Mouse (Mus musculus) cerebellum, postnatal 14 days (tissue): Measurements from ENCODE around the gene Ddx54.
A peak's percentile ranks its signal among the peaks of the same experiment; 100 is the strongest.

Source experiments
- DNase-seq, 2 experiments: peaks; one replicate each; pipeline ENCODE4 v3.0.0; 2021; ENCODE audit warnings: mixed read lengths in 2 of 2

The Ddx54 gene

GRCm38 (mm10) chr5:120647361-120647760 is 34.8 kb downstream of the Ddx54 start:
- no peak for DNase-seq

- peak in 1 of 2 experiments; percentile 22 for DNase-seq
Observed at GRCm38 (mm10) chr5:120647814-120648491, 35.4 kb downstream of the Ddx54 start.

- peak; percentile 63 to 75 for DNase-seq
Observed at GRCm38 (mm10) chr5:120648569-120649373, 36.2 kb downstream of the Ddx54 start, which contains the start of gene Rasal1. Rasal1 (plus strand) TSS chr5:120648812.

DNA sequence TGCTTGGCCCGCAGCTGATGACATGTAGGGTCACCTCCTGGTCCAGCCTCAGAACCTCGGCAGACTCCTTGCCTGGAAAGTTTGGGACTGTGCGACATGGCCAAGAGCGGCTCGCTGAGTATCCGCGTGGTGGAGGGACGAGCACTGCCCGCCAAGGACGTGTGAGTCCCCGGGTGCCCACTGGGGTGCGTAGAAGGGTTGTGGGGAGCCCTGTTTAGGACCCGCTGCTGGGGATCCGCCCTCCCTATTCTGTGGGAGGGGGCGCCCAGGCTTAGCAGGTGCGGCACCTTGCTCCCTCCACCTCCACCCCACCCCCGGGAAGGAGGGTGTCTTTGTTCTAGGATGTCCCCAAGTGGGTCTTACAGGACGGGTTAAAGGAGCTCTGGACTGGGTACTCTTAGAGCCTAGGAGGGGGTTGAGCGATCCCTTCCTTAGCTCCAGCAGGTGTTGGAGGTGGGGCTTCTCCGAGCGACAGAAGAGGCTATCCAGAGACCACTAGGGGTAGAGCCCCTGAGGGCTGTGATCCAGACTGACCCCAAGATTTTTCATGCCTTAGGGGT is 36.9 kb downstream of the Ddx54 start:
- DNase-seq: peak in 1 of 2 experiments; percentile 35

- peak in 1 of 2 experiments; percentile 42 for DNase-seq
Observed at GRCm38 (mm10) chr5:120649938-120650337, 37.4 kb downstream of the Ddx54 start.

DNA sequence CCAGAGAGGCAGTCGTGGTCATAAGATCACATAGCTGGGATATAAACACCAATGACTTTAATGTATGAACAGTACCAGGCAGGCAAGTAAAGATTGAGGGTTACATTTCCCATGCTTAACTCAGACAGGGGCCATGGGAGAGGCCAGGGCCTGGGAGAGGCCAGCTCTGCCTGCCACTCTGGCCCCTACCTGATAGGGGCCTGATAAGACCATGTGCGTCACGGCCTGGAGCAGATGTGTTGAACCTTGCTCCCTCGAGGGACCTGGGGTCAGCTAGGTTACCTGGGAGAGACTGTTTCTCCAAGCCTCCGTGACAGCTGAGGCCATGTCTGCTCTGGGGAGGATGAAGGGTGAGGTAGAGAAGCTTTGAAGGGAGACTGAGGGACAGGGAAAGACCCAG is 38.7 kb downstream of the Ddx54 start:
- no peak for DNase-seq

GRCm38 (mm10) chr5:120652915-120653701 is 40.6 kb downstream of the Ddx54 start:
- peak; percentile 58 to 60 for DNase-seq

GRCm38 (mm10) chr5:120653873-120654272 is 41.3 kb downstream of the Ddx54 start:
- peak; percentile 51 to 56 for DNase-seq

DNA sequence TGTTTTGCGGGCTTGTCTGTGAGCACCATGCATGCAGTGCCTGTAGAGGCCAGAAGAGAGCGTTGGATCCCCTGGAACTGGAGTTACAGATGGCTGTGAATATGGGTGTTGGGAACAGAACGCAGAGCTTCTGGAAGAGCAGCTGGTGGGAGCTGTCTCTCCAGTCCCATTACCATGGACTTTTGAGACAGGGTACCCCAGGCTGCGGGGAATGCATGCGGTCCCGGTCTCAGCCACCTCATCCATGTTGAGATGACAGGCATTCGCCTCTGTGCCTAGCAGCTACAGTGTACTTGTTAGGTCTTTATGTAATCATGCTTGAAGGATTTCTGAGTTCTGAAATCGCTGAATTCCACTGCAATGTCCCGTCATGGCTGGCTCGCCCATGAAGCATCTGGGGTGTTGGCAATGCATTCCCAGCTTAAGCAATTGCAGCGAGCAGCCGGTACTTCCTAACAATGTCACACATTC is 43.8 kb downstream of the Ddx54 start:
- DNase-seq: no peak

GRCm38 (mm10) chr5:120660816-120661215 is 48.3 kb downstream of the Ddx54 start:
- no peak for DNase-seq

- DNase-seq: no peak
Observed at GRCm38 (mm10) chr5:120664888-120665287, 52.3 kb downstream of the Ddx54 start.

DNA sequence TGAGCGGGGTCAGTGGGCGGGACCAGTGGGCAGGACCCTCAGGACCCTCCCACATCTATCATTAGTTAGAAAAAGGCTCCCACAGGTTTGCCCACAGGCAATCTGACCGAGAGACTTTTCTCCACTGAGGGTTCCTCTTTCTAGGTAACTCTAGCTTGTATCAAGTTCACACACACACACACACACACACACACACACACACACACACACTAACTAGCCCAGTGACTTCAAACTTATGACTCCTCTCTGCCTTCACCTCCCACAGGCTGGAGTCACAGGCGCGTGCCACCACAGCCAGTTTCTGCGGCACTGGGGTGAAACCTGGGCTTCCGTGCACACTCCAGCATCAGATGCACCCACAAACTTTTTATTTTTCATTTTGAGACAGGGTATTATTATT is 56.2 kb downstream of the Ddx54 start:
- DNase-seq: no peak

GRCm38 (mm10) chr5:120670132-120670531 is 57.6 kb downstream of the Ddx54 start:
- DNase-seq: no peak

GRCm38 (mm10) chr5:120671865-120672264 is 59.3 kb downstream of the Ddx54 start:
- DNase-seq: no peak

GRCm38 (mm10) chr5:120673626-120674025 is 61.1 kb downstream of the Ddx54 start:
- peak; percentile 86 to 90 for DNase-seq

DNA sequence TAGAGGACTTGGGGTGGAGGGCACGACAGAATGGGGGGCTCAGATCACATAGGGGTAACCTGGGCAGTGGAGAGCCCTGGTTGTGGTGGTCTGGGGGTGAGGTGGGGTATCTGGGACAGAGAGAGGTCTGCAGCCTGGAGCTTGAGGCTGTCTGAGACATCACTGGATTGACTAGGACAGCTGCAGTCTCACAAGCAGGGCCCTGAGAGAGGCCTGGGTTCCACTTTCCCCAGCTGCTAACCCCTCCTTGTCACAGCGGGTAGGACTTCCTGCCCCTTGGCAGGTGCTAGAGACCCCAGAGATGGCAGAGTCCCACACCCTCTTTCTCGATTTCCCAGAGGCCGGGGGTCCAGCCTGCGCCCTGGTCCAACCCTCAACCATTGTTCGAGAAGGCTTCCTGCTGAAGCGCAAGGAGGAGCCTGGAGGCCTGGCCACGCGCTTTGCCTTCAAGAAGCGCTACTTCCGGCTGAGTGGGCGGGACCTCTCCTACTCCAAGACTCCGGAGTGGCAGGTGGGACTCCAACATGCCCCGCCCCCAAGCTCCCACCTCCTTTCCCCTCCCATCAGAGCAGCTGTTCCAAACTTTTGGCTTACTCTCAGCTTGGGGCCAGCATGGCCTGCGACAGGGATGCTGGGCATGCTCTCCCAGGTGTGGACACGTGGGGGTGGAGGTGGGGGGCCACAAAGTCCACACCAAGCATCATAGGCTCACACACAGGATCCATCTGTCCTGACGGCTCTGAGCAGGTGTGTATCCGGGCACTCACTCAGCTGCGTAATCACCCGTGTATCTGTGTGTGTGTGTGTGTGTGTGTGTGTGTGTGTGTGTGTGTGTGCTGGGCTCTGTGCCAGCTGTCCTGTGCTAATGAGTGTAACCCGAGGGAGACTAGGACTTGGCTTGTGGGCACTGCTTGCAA is 61.9 kb downstream of the Ddx54 start:
- peak in 1 of 2 experiments; percentile 75 for DNase-seq

DNA sequence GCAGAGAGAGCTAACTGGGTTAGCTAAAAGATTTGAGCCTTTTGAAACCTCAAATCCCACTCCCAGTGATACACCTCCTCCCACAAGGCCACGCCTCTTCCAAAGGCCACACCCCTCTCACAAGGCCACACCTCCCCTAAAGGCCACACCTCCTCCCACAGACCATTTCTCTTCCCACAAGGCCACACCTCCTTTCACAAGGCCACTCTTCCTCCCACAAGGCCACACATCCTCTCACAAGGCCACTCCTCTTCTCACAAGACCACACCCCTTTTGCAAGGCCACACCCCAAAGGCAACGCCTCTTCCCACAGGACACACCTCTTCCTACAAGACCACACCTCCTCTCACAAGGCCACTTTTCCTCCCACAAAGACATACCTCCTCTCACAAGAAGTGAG is 65.0 kb downstream of the Ddx54 start:
- no peak for DNase-seq
